Mouse (Mus musculus): ENCODE data around the gene Gpam.

DNA sequence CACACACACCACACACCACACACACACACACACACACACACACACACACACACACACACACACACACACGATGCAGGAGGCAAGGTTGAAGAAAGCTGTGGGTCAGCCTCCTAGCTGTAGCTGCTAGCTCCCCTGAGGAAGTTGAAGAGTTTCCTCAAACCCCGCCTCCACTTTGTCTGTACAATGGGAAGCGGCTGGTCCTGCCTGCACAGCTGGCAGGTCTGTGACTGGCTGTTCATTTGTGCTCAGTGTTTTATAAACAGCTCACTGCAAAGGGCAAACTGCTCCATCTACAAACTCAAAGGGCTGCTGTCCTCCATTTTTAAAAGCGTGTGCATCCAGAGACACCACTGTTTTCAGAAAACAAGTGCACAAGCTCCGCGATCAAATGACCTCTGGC is 63.8 kb downstream of the Gpam start:
- TF ChIP-seq GATA1 (IDR thresholded peaks at IDR 0.05; ENCODE audit: low read length) = no peak
- no peak for TF ChIP-seq TAL1 (IDR thresholded peaks at IDR 0.05; ENCODE audit: low read length)

Measured in erythroblast, embryonic 14.5 days (primary cell).